Mouse (Mus musculus) neural tube, embryonic 15.5 days (tissue): ENCODE data around the gene Prn. TPM values are rescaled to one million over a fixed set of nuclear protein-coding genes. Genes with fewer than 3 reads are reported as not detected.

Experiments
- ATAC-seq: fragments of 200-750 bp; cut with Nextera tagmentation; 2 replicates; pipeline ENCODE4 v1.8.0; 2017; ENCODE audit warnings: mild to moderate bottlenecking, moderate TSS enrichment, moderate library complexity; ENCODE audit not compliant: low FRiP score
- H3K27ac ChIP-seq: fragments of 300-500 bp; sonication (generic); replicated peaks from 2 replicates; pipeline ENCODE4 v1.5.1; 2015; ENCODE audit warnings: mild to moderate bottlenecking, inconsistent platforms
- H3K27me3 ChIP-seq: fragments of 300-500 bp; sonication (generic); replicated peaks from 2 replicates; pipeline ENCODE4 v1.6.1; 2015; ENCODE audit warnings: inconsistent platforms
- H3K36me3 ChIP-seq: fragments of 300-500 bp; sonication (generic); 2 replicates; pipeline ENCODE4 v1.6.1; 2015; ENCODE audit warnings: inconsistent platforms
- H3K4me1 ChIP-seq: fragments of 300-500 bp; sonication (generic); 2 replicates; pipeline ENCODE4 v1.6.1; 2015; ENCODE audit warnings: inconsistent platforms
- H3K4me2 ChIP-seq: fragments of 300-500 bp; sonication (generic); 2 replicates; pipeline ENCODE4 v1.6.1; 2015; ENCODE audit warnings: inconsistent platforms, mild to moderate bottlenecking, moderate library complexity
- H3K4me3 ChIP-seq: fragments of 300-500 bp; sonication (generic); replicated peaks from 2 replicates; pipeline ENCODE4 v1.5.1; 2015; ENCODE audit warnings: mild to moderate bottlenecking, inconsistent platforms
- H3K9ac ChIP-seq: fragments of 300-500 bp; sonication (generic); replicated peaks from 2 replicates; pipeline ENCODE4 v1.6.1; 2015; ENCODE audit warnings: mild to moderate bottlenecking, inconsistent platforms
- H3K9me3 ChIP-seq: fragments of 300-500 bp; sonication (generic); replicated peaks from 2 replicates; pipeline ENCODE4 v1.6.1; 2016; ENCODE audit warnings: inconsistent platforms
- WGBS: fragments of 180-500 bp; shearing (Covaris S2); methylation state at CpG from one replicate; pipeline ENCODE4 v1.1.7; 2015; ENCODE audit warnings: mixed read lengths; 5-methylcytosine and 5-hydroxymethylcytosine counted together
- polyA plus RNA-seq: library from polyadenylated mRNA; unstranded; fragments of >200 nt; fragmentation: Nextera tagmentation; extraction: Ambion mirVana; gene quantifications from 2 replicates; pipeline ENCODE4 v1.2.1, GENCODE M21; 2015

Prn gene
- not detected in 2 replicates for polyA plus RNA-seq

DNA sequence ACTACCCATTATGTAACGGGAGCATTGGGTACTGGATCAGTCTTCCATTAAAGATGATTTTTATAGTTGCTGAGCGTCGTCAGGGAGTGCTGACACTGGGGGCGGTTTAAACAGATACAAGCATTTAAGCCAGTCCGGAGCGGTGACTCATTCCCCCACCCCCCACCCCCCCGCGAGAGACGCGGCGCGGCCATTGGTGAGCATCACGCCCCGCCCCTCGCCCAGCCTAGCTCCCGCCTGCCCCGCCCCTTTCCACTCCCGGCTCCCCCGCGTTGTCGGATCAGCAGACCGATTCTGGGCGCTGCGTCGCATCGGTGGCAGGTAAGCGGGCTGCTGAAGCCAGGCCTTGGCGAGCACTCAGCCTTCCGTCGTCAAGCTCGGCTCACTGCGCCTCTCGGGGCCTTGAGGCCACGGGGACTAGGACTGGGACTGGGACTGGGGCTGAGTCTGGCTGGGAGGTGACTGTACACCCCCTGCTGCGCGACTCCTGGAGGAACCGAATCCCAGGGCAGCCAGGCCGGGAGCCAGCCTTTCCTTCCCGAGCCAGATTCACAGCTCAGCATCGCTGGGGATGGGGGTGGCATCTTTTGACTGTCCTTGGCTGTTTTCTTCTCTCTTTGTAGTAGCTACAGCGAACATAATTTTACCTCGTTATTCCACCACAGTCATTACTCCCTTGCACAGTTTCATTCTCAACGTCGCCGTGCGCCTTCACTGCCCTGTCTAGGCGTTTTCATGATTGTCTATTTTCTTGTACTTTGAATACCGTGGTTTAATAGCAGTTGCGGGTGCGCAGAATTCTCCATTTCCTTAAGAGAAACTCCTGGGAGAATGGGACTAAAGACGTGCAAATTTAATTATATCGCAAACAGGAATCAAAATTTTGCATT lies at the start of gene Prn, which contains the start of gene Prnp:
Gene Prn (plus strand): TSS at position 275 of the 890 bp plus-strand sequence.
Gene Prnp (plus strand): TSS at position 246 of the 890 bp plus-strand sequence.
- H3K9me3 ChIP-seq: no peaks in the 10 kb centered on the region
- peak; percentile 94 for ATAC-seq
- peak within 1 kb of the TSS; percentile 75 for H3K9ac ChIP-seq
- peak within 1 kb of the TSS; percentile 95 for H3K27ac ChIP-seq
- peak within 1 kb of the TSS; percentile 64 for H3K4me3 ChIP-seq
- WGBS: 2% methylated on average over 52 of the region's 52 CpGs
- no peaks in the 10 kb centered on the region for H3K27me3 ChIP-seq
- H3K4me2 ChIP-seq: peak within 1 kb of the TSS; percentile 60
- 0 out of 2 replicates have a peak, but pooled peaks cover 3% of the 10 kb centered on the region for H3K36me3 ChIP-seq
- H3K4me1 ChIP-seq: peaks cover 39% of the 10 kb centered on the region

GRCm38 (mm10) chr2:131862617-131863275 lies 47.0 kb upstream of the Prn start:
- Histone ChIP-seq H3K27me3 (no peaks in the 10 kb centered on the region), H3K4me1 (peaks cover 5% of the 10 kb centered on the region; the same call in 1 of the 2 replicates), H3K4me2 (no peak overlapping the region), H3K27ac (no peak overlapping the region), H3K4me3 (no peak overlapping the region), H3K36me3 (no peaks in the 10 kb centered on the region), H3K9me3 (no peaks in the 10 kb centered on the region), H3K9ac (no peak overlapping the region)
- 36% methylated on average over 3 of the region's 3 CpGs for WGBS
- peak; percentile 57 for ATAC-seq

- no peak for ATAC-seq
- no peak overlapping the region for H3K4me3 ChIP-seq
These were observed 46.3 kb upstream of the Prn start for GRCm38 (mm10) chr2:131863472-131863871.

DNA sequence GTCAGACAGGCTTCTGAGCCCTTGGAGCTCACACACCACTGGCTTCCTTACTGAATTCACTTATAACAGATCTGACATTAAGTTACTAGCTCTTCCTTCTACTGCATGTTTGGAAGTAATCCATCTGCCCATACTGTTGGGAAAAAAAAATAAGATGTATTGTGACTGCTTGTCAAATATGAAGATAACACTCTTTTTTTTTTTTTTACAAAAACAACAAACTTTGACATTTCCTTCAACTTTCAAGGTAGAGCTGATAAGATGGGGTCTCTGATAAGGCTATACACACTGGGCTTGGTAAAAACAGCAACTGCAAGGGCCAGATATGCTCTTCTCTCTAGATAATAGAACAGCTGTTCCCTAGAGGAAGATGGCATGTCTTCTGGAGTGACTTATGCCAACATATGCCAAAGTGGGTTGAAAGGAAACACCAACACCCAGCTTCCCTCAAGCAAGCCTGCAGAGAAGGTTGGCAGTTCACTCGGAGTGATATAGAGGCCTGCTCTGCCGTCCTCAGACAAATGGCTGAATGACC lies 45.4 kb upstream of the Prn start:
- Histone ChIP-seq H3K4me1 (peaks cover 5% of the 10 kb centered on the region; the same call in 1 of the 2 replicates), H3K9me3 (no peaks in the 10 kb centered on the region), H3K4me2 (no peak overlapping the region), H3K27ac (no peak overlapping the region), H3K27me3 (no peaks in the 10 kb centered on the region), H3K36me3 (no peaks in the 10 kb centered on the region), H3K9ac (no peak overlapping the region), H3K4me3 (no peak overlapping the region)
- 88% methylated on average over 2 of the region's 2 CpGs for WGBS
- ATAC-seq: no peak

More at GRCm38 (mm10) chr2:131863472-131863871, 46.3 kb upstream of the Prn start:
- H3K4me1 ChIP-seq: peaks cover 5% of the 10 kb centered on the region; the same call in 1 of the 2 replicates
- H3K9me3 ChIP-seq: no peaks in the 10 kb centered on the region
- H3K9ac ChIP-seq: no peak overlapping the region
- no peak overlapping the region for H3K4me2 ChIP-seq
- H3K27me3 ChIP-seq: no peaks in the 10 kb centered on the region
- H3K36me3 ChIP-seq: no peaks in the 10 kb centered on the region
- no peak overlapping the region for H3K27ac ChIP-seq
- WGBS: 85% methylated on average over 3 of the region's 3 CpGs

DNA sequence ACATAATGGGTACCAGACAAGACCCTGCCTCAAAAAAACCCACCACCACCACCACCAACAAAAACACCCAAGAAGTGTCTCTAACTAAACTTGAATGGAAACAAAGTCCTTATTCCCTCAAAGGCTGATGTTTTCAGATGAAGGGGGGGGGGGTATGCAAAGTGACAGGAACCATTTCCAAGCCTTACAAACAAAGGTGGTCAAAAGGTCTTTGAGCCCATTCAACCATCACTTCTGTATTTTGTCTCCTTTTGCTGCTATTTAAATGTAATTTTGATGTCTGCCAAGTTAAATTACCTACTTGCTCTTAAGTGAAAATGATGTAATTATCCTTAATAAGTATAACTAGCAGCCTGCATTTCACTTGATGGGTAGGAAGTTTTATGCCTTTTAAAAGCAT lies 43.1 kb upstream of the Prn start:
- ATAC-seq: no peak
- no peak overlapping the region for H3K4me2 ChIP-seq

DNA sequence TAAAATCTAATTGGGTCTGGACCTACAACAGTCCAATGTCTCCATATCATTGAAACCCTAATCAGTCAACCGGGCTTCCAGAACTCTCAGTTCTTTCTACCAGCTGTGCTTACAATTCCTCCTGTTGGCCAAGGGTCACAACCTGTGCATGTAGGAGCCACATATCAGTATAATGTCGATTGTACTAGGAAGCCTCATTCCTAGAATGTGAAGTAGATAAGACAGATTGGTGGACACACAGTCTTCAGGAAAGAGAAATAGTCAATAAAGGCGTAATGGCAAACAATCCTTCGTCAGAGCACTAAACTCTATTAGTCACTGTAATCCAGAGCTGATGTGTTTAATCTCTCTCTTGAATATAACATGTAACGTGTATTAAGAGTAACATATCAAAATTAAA lies 40.8 kb upstream of the Prn start:
- H3K4me1 ChIP-seq: no peaks in the 10 kb centered on the region
- WGBS: 91% methylated on average over 5 of the region's 5 CpGs

More for the DNA sequence above, 43.1 kb upstream of the Prn start:
- no peaks in the 10 kb centered on the region for H3K36me3 ChIP-seq
- H3K9ac ChIP-seq: no peak overlapping the region
- no peak overlapping the region for H3K27ac ChIP-seq
- H3K27me3 ChIP-seq: no peaks in the 10 kb centered on the region
- H3K4me1 ChIP-seq: peaks cover 5% of the 10 kb centered on the region; the same call in 1 of the 2 replicates
- H3K9me3 ChIP-seq: no peaks in the 10 kb centered on the region
- H3K4me3 ChIP-seq: no peak overlapping the region

DNA sequence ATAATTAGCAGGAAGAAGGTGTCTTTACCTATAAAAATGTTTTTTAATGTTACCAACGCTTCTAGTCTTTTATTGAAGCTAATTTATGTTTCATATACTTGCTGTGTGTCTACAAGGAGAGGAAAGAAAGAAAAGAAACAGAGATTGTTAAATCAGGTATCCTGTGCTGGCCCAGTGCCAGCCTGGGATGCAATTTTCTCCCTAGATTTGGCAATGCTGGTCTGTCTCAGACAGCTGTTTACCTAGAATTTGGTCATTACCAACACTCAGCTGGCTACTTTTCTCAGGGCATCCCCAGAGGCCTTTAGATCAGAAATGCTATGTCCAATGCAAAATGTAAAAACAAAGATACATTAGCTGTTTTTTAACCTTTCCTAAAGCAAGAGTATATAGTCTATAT lies 36.4 kb upstream of the Prn start:
- ATAC-seq: no peak
- Histone ChIP-seq H3K9ac (no peak overlapping the region), H3K4me2 (no peak overlapping the region), H3K4me1 (no peaks in the 10 kb centered on the region), H3K4me3 (no peak overlapping the region), H3K36me3 (no peaks in the 10 kb centered on the region), H3K27me3 (no peaks in the 10 kb centered on the region), H3K27ac (no peak overlapping the region), H3K9me3 (no peaks in the 10 kb centered on the region)
- 77% methylated on average over 1 of the region's 1 CpGs for whole genome bisulfite sequencing

More for the DNA sequence above, 40.8 kb upstream of the Prn start:
- H3K9me3 ChIP-seq: no peaks in the 10 kb centered on the region
- no peak overlapping the region for H3K27ac ChIP-seq
- H3K4me2 ChIP-seq: no peak overlapping the region
- ATAC-seq: no peak
- no peak overlapping the region for H3K9ac ChIP-seq
- no peaks in the 10 kb centered on the region for H3K27me3 ChIP-seq
- H3K36me3 ChIP-seq: no peaks in the 10 kb centered on the region
- H3K4me3 ChIP-seq: no peak overlapping the region

DNA sequence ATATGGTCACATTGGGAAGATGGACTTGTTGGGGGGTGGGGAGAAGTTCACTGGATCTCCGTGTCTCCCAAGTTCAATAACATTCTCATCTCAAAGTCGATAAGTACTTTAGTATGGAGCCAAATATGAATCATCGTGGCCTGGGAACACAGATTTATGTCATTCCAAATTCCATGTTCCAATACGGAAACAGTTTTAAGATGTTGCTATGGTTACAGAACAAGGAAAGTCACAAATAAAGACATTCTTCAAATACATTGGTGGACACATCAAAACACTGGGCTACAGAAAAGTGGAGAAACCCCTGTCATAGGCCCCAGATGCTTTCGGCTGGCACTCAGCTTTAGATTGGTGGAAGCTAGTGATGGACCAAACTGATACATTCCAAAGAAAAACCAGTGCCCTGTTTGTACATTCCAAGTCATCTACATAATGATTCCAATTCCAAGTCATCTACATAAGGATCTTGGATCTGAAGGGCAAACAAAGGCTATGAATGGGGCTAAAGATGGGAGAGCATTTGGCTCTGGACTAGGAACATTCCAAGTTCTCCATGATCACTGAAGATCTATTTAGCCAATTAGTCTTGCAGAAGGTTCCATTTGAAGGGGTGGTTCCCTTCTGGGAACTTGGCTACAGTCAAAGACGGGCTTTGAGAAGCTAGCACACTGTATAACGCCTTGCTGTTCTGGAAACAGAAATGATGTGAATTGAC lies 33.0 kb upstream of the Prn start:
- Histone ChIP-seq H3K9ac (no peak overlapping the region), H3K4me3 (no peak overlapping the region), H3K4me2 (no peak overlapping the region), H3K4me1 (no peaks in the 10 kb centered on the region), H3K27me3 (no peaks in the 10 kb centered on the region), H3K9me3 (no peaks in the 10 kb centered on the region), H3K36me3 (no peaks in the 10 kb centered on the region), H3K27ac (no peak overlapping the region)
- 94% methylated on average over 7 of the region's 7 CpGs for WGBS
- no peak for ATAC-seq

GRCm38 (mm10) chr2:131881766-131882165 lies 28.0 kb upstream of the Prn start:
- Histone ChIP-seq H3K9ac (no peak overlapping the region), H3K27ac (no peak overlapping the region), H3K4me3 (no peak overlapping the region), H3K4me2 (no peak overlapping the region), H3K27me3 (no peaks in the 10 kb centered on the region), H3K9me3 (no peaks in the 10 kb centered on the region), H3K36me3 (no peaks in the 10 kb centered on the region), H3K4me1 (peaks cover 9% of the 10 kb centered on the region; the same call in 1 of the 2 replicates)
- 51% methylated on average over 4 of the region's 4 CpGs for WGBS
- ATAC-seq: no peak

GRCm38 (mm10) chr2:131883136-131883535 lies 26.6 kb upstream of the Prn start:
- Histone ChIP-seq H3K9ac (no peak overlapping the region), H3K27me3 (no peaks in the 10 kb centered on the region), H3K4me3 (no peak overlapping the region), H3K4me1 (peaks cover 9% of the 10 kb centered on the region; the same call in 1 of the 2 replicates), H3K4me2 (no peak overlapping the region), H3K27ac (no peak overlapping the region), H3K9me3 (no peaks in the 10 kb centered on the region), H3K36me3 (no peaks in the 10 kb centered on the region)
- 60% methylated on average over 2 of the region's 2 CpGs for WGBS
- no peak for ATAC-seq

DNA sequence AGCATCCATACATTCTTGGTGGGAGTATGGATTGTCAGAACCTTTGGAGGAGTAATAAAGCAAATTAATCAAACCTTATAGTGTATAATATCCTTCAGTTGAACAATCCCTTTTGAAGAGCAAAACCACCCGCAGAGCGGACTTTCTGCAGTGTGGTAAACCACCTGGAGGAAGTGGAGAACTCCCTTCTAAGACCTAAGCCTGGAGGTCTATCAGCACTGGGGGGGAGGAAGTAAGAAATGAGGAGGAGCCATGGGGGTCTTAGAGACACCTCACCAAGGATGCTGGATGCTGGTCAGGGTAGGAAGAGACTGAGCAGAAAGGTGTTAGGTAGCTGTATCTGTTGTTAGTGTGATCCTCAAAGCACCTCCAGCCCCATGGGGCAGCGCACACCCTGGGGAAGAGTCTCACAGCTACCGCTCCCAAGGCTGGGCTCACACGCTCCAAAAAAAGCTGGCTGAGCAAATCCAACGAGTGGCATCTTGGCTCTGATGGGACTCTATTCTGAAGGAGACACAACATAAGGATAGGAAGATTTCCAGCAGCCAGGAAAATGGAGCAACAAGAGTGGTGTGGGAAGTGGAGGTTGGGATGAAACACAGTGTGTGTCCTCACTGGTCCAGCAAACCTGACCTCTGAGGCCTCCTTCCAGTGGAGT lies 23.1 kb upstream of the Prn start:
- H3K36me3 ChIP-seq: no peaks in the 10 kb centered on the region
- H3K27me3 ChIP-seq: no peaks in the 10 kb centered on the region
- no peak overlapping the region for H3K4me2 ChIP-seq
- H3K27ac ChIP-seq: no peak overlapping the region
- H3K4me1 ChIP-seq: peaks cover 9% of the 10 kb centered on the region; the same call in 1 of the 2 replicates
- H3K4me3 ChIP-seq: no peak overlapping the region
- ATAC-seq: no peak
- no peak overlapping the region for H3K9ac ChIP-seq
- 94% methylated on average over 6 of the region's 6 CpGs for WGBS
- H3K9me3 ChIP-seq: no peaks in the 10 kb centered on the region
